Mouse (Mus musculus): ENCODE measurements around the gene Kcnk3. TPM values are rescaled to one million over a fixed set of nuclear protein-coding genes. Genes with fewer than 3 reads are reported as not detected.

Gene Kcnk3
- polyA plus RNA-seq, 1 experiment from 2014 or later, result 16.5 TPM

- Histone ChIP-seq H3K9me3 (replicated peaks) (no peaks in the 10 kb centered on the region), H3K4me1 (replicated peaks) (peaks cover 27% of the 10 kb centered on the region), H3K4me3 (no peak overlapping the region), H3K4me2 (peak overlapping the region; percentile 80; the same call in 1 of the 2 replicates), H3K27ac (no peak overlapping the region), H3K9ac (no peak overlapping the region), H3K27me3 (no peaks in the 10 kb centered on the region), H3K36me3 (peaks cover 30% of the 10 kb centered on the region)
- no peak for ATAC-seq (replicated peaks; ENCODE audit: insufficient number of reproducible peaks, insufficient read depth, low FRiP score, low read depth)
- 57% methylated on average over 3 of the region's 3 CpGs for WGBS
Observed at GRCm38 (mm10) chr5:30669496-30669830, 81.5 kb downstream of the Kcnk3 start.

DNA sequence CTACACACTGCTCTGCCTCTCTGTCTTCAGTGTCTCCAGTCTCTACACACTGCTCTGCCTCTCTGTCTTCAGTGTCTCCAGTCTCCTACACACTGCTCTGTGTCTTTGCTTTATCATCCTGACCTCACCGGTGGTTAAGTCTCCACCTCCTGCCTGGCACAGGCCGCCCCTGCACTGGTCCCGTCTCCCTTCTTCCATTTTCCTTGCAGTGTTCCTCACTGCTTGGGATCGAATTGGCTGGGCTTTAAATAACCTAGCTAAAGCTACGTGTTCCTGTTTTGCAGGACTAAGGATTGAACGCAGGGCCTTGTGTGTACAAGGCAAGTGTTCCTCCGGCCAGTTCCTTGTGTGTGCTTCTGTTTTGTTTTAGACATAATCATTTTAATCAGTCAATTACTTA is 82.1 kb downstream of the Kcnk3 start:
- WGBS, result 75% methylated on average over 7 of the region's 7 CpGs
- Histone ChIP-seq H3K36me3 (peaks cover 34% of the 10 kb centered on the region), H3K4me3 (no peak overlapping the region), H3K4me2 (no peak overlapping the region), H3K27me3 (no peaks in the 10 kb centered on the region), H3K27ac (no peak overlapping the region), H3K4me1 (replicated peaks) (peaks cover 27% of the 10 kb centered on the region), H3K9me3 (replicated peaks) (no peaks in the 10 kb centered on the region), H3K9ac (no peak overlapping the region)
- no peak for ATAC-seq (replicated peaks; ENCODE audit: insufficient number of reproducible peaks, insufficient read depth, low FRiP score, low read depth)

DNA sequence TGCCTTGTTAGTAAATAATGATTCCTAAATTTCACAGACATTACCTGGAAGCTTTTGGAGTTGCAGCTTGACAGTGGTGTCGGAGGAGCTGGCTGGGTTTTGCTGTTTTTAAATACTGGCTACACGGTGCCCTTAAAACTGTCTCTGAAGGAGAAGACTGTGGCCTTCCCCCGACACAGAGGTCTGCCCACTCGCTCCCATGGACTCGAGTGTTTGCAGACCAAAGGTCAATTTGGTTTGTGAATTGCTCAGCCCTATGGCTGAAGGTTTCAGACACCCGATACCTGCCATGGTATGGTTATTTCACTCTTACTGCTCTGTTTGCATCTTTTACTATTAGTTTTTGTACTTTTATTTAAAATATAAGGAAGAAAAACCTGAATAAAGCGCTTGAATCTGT is 86.0 kb downstream of the Kcnk3 start:
- H3K36me3 ChIP-seq, result peaks cover 52% of the 10 kb centered on the region
- no peak overlapping the region for H3K27ac ChIP-seq
- no peak overlapping the region for H3K4me2 ChIP-seq
- H3K9ac ChIP-seq, result no peak overlapping the region
- H3K4me3 ChIP-seq, result no peak overlapping the region
- no peak for ATAC-seq (replicated peaks; ENCODE audit: insufficient number of reproducible peaks, insufficient read depth, low FRiP score, low read depth)
- H3K27me3 ChIP-seq, result no peaks in the 10 kb centered on the region
- H3K9me3 ChIP-seq (replicated peaks), result no peaks in the 10 kb centered on the region
- peaks cover 7% of the 10 kb centered on the region; the same call in 1 of the 2 replicates for H3K4me1 ChIP-seq (replicated peaks)
- WGBS, result 85% methylated on average over 7 of the region's 7 CpGs

Small RNAs within 50 kb of the gene (microRNA-seq; reads per million reads assigned to microRNA genes)
- not detected for gene Mir5625

Other genes starting within 250 kb of the Kcnk3 start
- 0.09 and 0.16 TPM in 2 replicates for gene Otof, start 126.2 kb upstream of the Kcnk3 start, polyA plus RNA-seq (2015; fragmentation: Nextera tagmentation; extraction: Ambion mirVana)
- gene 1700001C02Rik, start 122.1 kb upstream of the Kcnk3 start, polyA plus RNA-seq (2015; fragmentation: Nextera tagmentation; extraction: Ambion mirVana), result 0.28 TPM in 1 of 2 replicates, not detected in the other
- not detected in 2 replicates for gene Cib4, start 42.3 kb upstream of the Kcnk3 start, polyA plus RNA-seq (2015; fragmentation: Nextera tagmentation; extraction: Ambion mirVana)
- gene Slc35f6, start 59.8 kb downstream of the Kcnk3 start, polyA plus RNA-seq (2015; fragmentation: Nextera tagmentation; extraction: Ambion mirVana), result 22.2 and 28.2 TPM in 2 replicates
- gene Cenpa, start 78.6 kb downstream of the Kcnk3 start, polyA plus RNA-seq (2015; fragmentation: Nextera tagmentation; extraction: Ambion mirVana), result 210 and 218 TPM in 2 replicates
- 2.2 and 4.7 TPM in 2 replicates for gene Dpysl5, start 123.4 kb downstream of the Kcnk3 start, polyA plus RNA-seq (2015; fragmentation: Nextera tagmentation; extraction: Ambion mirVana)
- gene Mapre3, start 226.5 kb downstream of the Kcnk3 start, polyA plus RNA-seq (2015; fragmentation: Nextera tagmentation; extraction: Ambion mirVana), result 16.3 and 20.1 TPM in 2 replicates